Mouse (Mus musculus) spleen, postnatal 10 days (tissue): Measurements from ENCODE around the gene Zfp523.

Experiments used
- DNase-seq, 2 experiments: peaks; one replicate each; pipeline ENCODE4 v3.0.0; 2021 to 2022; ENCODE audit warnings: low spot score in 2 of 2

Gene Zfp523

DNA sequence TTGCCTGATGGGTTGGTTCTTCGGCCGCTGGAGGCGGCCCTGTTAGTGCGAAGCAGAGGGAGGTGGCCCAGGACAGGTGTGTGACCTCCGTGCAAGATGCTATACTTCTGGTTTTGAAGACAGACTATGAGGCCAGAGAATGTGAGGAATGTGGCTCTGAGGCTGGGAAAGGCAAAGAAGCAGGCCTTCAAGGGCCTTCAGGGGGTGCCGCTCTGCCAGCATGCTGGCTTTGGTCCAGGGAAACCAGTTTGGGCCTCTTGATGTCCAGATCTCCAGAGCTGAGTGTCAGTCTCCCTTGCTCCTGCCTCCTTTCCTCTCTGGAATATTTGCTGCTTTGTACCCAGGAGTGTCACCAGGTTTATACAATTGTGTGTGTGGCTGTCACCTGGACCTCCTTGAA lies 65.4 kb downstream of the Zfp523 start:
- DNase-seq, result no peak

DNA sequence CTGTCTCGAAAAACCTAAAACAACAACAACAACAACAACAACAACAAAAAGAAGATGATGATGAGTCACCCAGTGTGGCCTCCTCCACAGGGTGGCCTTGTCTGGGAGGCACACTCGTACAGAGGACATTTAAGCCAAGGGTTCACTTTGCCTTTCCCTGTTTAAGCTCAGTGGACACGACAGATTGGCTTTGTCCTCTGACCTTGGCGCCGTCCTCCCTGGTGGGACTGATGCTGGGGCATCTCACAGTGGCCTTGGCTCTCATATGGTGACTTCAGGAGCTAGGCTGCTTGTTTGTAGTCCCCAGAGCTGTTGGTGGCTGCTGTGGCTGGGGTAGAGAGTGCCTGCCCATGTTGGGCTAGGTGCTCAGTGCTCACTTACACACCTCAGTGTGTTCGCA lies 67.3 kb downstream of the Zfp523 start:
- no peak for DNase-seq

DNA sequence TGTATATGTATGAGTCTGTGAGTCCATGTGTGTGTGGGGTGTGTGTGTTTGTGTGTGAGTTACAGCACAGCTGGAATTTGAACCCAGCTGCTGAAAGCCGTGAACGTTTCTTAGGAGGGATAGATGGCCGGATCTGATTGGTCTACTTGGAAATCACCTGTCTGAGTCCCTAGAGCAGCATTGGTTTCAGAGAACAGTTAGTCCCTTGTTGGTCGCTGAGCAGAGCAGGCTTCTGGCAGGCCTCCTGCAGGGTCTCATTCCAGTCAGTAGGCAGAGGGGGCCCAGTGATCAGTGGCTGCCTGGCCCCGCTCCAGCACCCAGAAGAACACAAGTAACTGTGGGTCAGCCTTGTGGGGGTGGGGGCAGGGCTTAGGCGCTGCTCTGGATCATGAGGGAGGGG lies 67.8 kb downstream of the Zfp523 start:
- DNase-seq, result no peak

DNA sequence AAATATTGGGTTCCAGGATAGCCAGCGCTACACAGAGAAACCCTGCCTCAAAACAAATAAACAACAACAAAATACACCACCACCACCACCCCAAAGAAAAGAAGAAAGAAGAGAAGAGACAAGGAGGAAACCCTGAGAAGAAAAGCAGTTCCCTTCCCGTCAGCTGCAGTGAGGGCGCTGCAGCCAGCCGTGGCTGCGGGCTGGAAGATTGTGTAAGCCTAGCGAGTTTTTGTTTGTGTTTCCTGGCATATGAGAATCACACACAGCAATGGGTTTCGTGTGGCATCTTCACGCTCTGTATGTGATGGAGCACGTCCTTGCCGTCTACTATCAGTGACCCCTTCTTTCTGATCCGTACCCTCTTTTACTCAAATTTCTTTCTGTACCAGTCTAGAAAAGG lies 69.7 kb downstream of the Zfp523 start:
- no peak for DNase-seq

DNA sequence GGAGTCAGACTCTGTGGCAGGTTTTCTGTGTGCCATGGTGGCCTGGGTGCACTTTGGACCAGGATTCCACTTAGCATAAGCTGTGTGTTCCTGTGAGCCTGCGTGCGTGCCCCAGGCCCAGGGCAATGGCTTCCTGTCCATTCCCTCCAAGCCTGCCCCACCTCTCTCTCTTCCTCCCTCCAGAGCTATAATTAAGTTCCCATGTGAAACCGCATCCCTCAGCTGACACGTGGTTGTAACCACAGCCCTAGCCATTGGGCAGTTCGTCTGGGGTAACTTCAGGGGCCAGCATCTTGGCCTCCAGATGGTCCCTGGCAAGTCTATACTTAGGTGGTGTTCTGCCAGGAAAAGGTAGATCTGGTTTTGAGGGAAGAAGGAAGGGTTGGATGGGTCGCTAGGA lies 70.7 kb downstream of the Zfp523 start:
- DNase-seq, result no peak

DNA sequence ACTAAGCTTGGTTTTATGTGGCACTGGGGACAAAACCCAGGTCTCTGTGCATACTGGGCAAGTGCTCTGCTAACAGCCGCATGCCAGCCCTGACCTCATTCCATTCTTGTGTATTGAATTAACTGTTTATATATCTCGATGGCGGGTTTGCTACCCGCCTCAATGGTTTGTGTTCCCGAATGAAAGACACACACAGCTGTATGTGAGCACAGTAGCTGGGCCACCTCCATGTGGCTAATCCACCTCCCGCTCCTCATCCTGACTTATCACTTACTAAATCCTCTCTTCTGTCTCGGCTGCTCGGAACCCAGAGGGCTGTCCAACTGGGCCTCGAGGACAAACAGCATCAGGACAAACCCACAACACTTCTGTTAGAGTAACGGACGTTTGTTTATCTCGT lies 72.1 kb downstream of the Zfp523 start:
- no peak for DNase-seq

DNA sequence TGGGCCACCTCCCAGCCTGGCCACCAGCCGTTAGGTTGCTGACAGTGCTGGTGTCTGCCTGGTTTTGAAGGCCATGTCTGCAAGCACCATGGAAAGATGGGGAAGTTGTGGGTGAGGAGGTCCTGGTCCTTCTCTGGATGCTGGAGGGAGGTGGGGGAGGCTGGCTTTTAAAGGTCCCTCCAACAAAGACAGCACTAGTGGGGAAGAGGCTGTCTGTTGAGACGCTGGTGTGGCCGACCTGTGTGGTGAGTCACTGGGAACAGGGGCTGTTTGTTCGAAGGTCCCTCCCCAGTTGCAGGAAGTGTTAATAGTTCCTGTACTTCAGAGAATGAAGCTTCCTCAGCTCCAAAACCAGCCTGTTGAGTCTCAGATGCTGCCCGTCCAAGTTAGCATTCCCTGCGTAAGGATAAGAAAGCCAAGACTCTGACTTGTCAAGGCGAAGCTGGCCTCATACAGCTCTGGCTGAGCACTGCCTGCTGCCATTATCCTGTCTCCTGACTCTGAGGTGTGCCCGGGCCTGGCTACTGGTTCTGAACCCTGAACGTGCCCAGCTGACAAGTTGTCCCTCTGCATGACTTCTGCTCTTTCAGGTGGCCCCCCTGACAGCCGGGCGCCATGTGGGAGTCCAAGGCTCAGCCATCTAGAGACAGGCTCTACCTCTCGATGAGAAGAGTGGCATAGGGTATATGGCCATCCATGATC lies 74.8 kb downstream of the Zfp523 start:
- no peak for DNase-seq

DNA sequence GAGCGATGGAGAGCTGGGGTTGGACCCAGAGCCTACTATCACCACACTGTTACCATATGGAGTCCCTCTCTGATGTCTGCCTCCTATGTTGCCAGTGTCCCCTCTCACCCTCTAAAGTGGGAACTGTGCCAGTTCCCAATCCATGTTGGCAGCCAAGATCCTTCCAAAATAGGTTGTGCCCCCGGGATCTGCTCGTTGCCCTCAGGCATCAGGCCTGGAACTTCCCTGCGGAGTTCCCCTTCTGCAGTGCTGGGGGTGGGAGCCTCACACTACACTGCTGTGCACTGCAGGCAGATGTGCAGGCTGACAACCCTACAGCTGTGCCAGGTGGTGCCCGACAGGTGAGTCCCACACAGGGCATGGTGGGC lies 75.3 kb downstream of the Zfp523 start:
- DNase-seq, result no peak

DNA sequence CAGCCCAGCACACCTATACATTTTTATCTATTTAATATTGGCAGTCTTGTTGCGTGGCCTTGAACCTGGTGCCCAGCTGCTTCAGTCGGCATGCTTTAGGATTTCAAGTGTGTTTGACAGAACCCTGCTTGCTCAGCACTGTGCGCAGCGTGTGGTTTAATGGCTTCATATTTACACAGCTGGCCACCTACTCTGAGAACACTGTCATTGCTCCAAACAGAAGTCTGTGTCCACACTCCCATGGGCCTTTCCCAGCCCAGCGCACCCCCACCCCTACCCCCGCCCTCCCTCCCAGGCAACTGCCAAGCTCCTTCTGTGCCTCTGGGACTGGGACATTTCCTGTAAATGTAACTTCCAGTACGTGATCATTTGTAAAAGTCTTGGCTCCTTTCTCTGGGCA lies 76.3 kb downstream of the Zfp523 start:
- DNase-seq, result no peak

DNA sequence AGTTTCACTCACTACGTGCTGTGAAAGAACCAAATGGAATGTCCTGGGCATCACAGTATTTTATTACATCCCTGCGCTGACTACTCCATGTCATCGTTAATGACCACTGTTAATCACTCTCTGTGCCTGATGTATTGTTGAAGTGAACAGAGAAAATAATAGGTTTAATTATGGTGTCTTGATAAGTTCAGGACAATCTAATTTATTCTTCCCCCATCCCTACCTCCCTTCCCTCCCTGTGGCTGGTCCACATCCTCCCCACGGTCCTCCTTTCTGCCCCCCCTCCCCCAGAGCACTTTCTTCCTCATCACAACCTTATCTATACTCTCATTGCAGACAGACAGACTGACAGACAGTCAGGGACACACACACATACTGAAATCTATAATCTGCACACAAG lies 77.9 kb downstream of the Zfp523 start:
- DNase-seq, result no peak
